Mouse (Mus musculus): Measurements from ENCODE around the gene Map7. TPM values are rescaled to one million over a fixed set of nuclear protein-coding genes. Genes with fewer than 3 reads are reported as not detected.

Gene Map7
- polyA plus RNA-seq, 1 experiment from 2014 or later: 44.7 TPM

- Histone ChIP-seq H3K4me2 (ENCODE audit: low read depth, low read length) (no peak overlapping the region), H3K27me3 (replicated peaks; ENCODE audit: control insufficient read depth, insufficient read depth, low read length) (no peaks in the 10 kb centered on the region), H3K27ac (ENCODE audit: low read length) (peak overlapping the region; percentile 50; the same call in 1 of the 2 replicates), H3K9ac (ENCODE audit: low read depth, low read length) (no peak overlapping the region), H3K9me3 (ENCODE audit: control insufficient read depth, low read length) (no peaks in the 10 kb centered on the region), H3K4me3 (ENCODE audit: low read length) (no peak overlapping the region), H3K4me1 (ENCODE audit: control insufficient read depth, insufficient read depth, low read length) (peaks cover 17% of the 10 kb centered on the region), H3K36me3 (ENCODE audit: control insufficient read depth, insufficient read depth, low read length) (no peaks in the 10 kb centered on the region)
- no peak for ATAC-seq
- 72% methylated on average over 7 of the region's 7 CpGs for WGBS
Measured at GRCm38 (mm10) chr10:20176054-20176453, 27.8 kb downstream of the Map7 start.

GRCm38 (mm10) chr10:20178807-20179605 is 30.7 kb downstream of the Map7 start:
- WGBS: 31% methylated on average over 12 of the region's 12 CpGs
- peak; percentile 89 for ATAC-seq

GRCm38 (mm10) chr10:20181198-20181597 is 32.9 kb downstream of the Map7 start:
- Histone ChIP-seq H3K36me3 (ENCODE audit: control insufficient read depth, insufficient read depth, low read length) (no peaks in the 10 kb centered on the region), H3K4me1 (ENCODE audit: control insufficient read depth, insufficient read depth, low read length) (peaks cover 22% of the 10 kb centered on the region), H3K9ac (ENCODE audit: low read depth, low read length) (no peak overlapping the region), H3K9me3 (ENCODE audit: control insufficient read depth, low read length) (no peaks in the 10 kb centered on the region), H3K4me3 (ENCODE audit: low read length) (no peak overlapping the region), H3K27ac (ENCODE audit: low read length) (no peak overlapping the region), H3K4me2 (ENCODE audit: low read depth, low read length) (no peak overlapping the region), H3K27me3 (replicated peaks; ENCODE audit: control insufficient read depth, insufficient read depth, low read length) (no peaks in the 10 kb centered on the region)
- WGBS: 25% methylated on average over 10 of the region's 10 CpGs
- peak; percentile 24; the same call in 1 of the 2 replicates for ATAC-seq

More at GRCm38 (mm10) chr10:20178807-20179605, 30.7 kb downstream of the Map7 start:
- Histone ChIP-seq H3K4me2 (ENCODE audit: low read depth, low read length) (no peak overlapping the region; the same call in 1 of the 2 replicates), H3K4me3 (ENCODE audit: low read length) (no peak overlapping the region), H3K4me1 (ENCODE audit: control insufficient read depth, insufficient read depth, low read length) (peaks cover 24% of the 10 kb centered on the region), H3K27ac (ENCODE audit: low read length) (peak overlapping the region; percentile 81), H3K27me3 (replicated peaks; ENCODE audit: control insufficient read depth, insufficient read depth, low read length) (no peaks in the 10 kb centered on the region), H3K9me3 (ENCODE audit: control insufficient read depth, low read length) (no peaks in the 10 kb centered on the region), H3K36me3 (ENCODE audit: control insufficient read depth, insufficient read depth, low read length) (no peaks in the 10 kb centered on the region), H3K9ac (ENCODE audit: low read depth, low read length) (no peak overlapping the region)

- Histone ChIP-seq H3K9me3 (ENCODE audit: control insufficient read depth, low read length) (no peaks in the 10 kb centered on the region), H3K27ac (ENCODE audit: low read length) (no peak overlapping the region), H3K4me1 (ENCODE audit: control insufficient read depth, insufficient read depth, low read length) (peaks cover 26% of the 10 kb centered on the region), H3K4me2 (ENCODE audit: low read depth, low read length) (no peak overlapping the region), H3K4me3 (ENCODE audit: low read length) (no peak overlapping the region), H3K9ac (ENCODE audit: low read depth, low read length) (peak overlapping the region; percentile 30; the same call in 1 of the 2 replicates), H3K27me3 (replicated peaks; ENCODE audit: control insufficient read depth, insufficient read depth, low read length) (no peaks in the 10 kb centered on the region), H3K36me3 (ENCODE audit: control insufficient read depth, insufficient read depth, low read length) (no peaks in the 10 kb centered on the region)
- WGBS: 60% methylated on average over 11 of the region's 11 CpGs
- no peak for ATAC-seq
Measured at GRCm38 (mm10) chr10:20181680-20182399, 33.6 kb downstream of the Map7 start.

GRCm38 (mm10) chr10:20184326-20184725 is 36.1 kb downstream of the Map7 start:
- no peaks in the 10 kb centered on the region for H3K9me3 ChIP-seq (ENCODE audit: control insufficient read depth, low read length)
- WGBS: 75% methylated on average over 4 of the region's 4 CpGs
- H3K4me1 ChIP-seq (ENCODE audit: control insufficient read depth, insufficient read depth, low read length): peaks cover 21% of the 10 kb centered on the region
- H3K27ac ChIP-seq (ENCODE audit: low read length): no peak overlapping the region
- no peaks in the 10 kb centered on the region for H3K27me3 ChIP-seq (replicated peaks; ENCODE audit: control insufficient read depth, insufficient read depth, low read length)
- no peak overlapping the region for H3K4me2 ChIP-seq (ENCODE audit: low read depth, low read length)
- ATAC-seq: no peak
- no peak overlapping the region for H3K4me3 ChIP-seq (ENCODE audit: low read length)
- H3K9ac ChIP-seq (ENCODE audit: low read depth, low read length): no peak overlapping the region
- no peaks in the 10 kb centered on the region for H3K36me3 ChIP-seq (ENCODE audit: control insufficient read depth, insufficient read depth, low read length)

- 85% methylated on average over 4 of the region's 4 CpGs for WGBS
- Histone ChIP-seq H3K4me1 (ENCODE audit: control insufficient read depth, insufficient read depth, low read length) (peaks cover 18% of the 10 kb centered on the region), H3K4me3 (ENCODE audit: low read length) (no peak overlapping the region), H3K36me3 (ENCODE audit: control insufficient read depth, insufficient read depth, low read length) (no peaks in the 10 kb centered on the region), H3K27me3 (replicated peaks; ENCODE audit: control insufficient read depth, insufficient read depth, low read length) (no peaks in the 10 kb centered on the region), H3K4me2 (ENCODE audit: low read depth, low read length) (no peak overlapping the region), H3K9ac (ENCODE audit: low read depth, low read length) (no peak overlapping the region), H3K27ac (ENCODE audit: low read length) (no peak overlapping the region), H3K9me3 (ENCODE audit: control insufficient read depth, low read length) (no peaks in the 10 kb centered on the region)
- no peak for ATAC-seq
Measured at GRCm38 (mm10) chr10:20185264-20185663, 37.0 kb downstream of the Map7 start.

- no peak overlapping the region for H3K4me2 ChIP-seq (ENCODE audit: low read depth, low read length)
- 98% methylated on average over 2 of the region's 2 CpGs for WGBS
- H3K4me3 ChIP-seq (ENCODE audit: low read length): no peak overlapping the region
- H3K27me3 ChIP-seq (replicated peaks; ENCODE audit: control insufficient read depth, insufficient read depth, low read length): no peaks in the 10 kb centered on the region
- H3K9me3 ChIP-seq (ENCODE audit: control insufficient read depth, low read length): no peaks in the 10 kb centered on the region
- peaks cover 18% of the 10 kb centered on the region for H3K4me1 ChIP-seq (ENCODE audit: control insufficient read depth, insufficient read depth, low read length)
- 0 out of 2 replicates have a peak overlapping the region, but pooled peaks have one; percentile 92 for H3K27ac ChIP-seq (ENCODE audit: low read length)
- ATAC-seq: no peak
- H3K36me3 ChIP-seq (ENCODE audit: control insufficient read depth, insufficient read depth, low read length): no peaks in the 10 kb centered on the region
- H3K9ac ChIP-seq (ENCODE audit: low read depth, low read length): no peak overlapping the region
Measured at GRCm38 (mm10) chr10:20185806-20186205, 37.5 kb downstream of the Map7 start.

- Histone ChIP-seq H3K4me3 (ENCODE audit: low read length) (no peak overlapping the region), H3K9ac (ENCODE audit: low read depth, low read length) (0 out of 2 replicates have a peak overlapping the region, but pooled peaks have one; percentile 14), H3K27ac (ENCODE audit: low read length) (peak overlapping the region; percentile 92), H3K27me3 (replicated peaks; ENCODE audit: control insufficient read depth, insufficient read depth, low read length) (no peaks in the 10 kb centered on the region), H3K36me3 (ENCODE audit: control insufficient read depth, insufficient read depth, low read length) (no peaks in the 10 kb centered on the region), H3K9me3 (ENCODE audit: control insufficient read depth, low read length) (no peaks in the 10 kb centered on the region), H3K4me1 (ENCODE audit: control insufficient read depth, insufficient read depth, low read length) (peaks cover 9% of the 10 kb centered on the region), H3K4me2 (ENCODE audit: low read depth, low read length) (no peak overlapping the region)
- 63% methylated on average over 5 of the region's 5 CpGs for WGBS
- peak; percentile 95 for ATAC-seq
Measured at GRCm38 (mm10) chr10:20186800-20187273, 38.6 kb downstream of the Map7 start.

GRCm38 (mm10) chr10:20190139-20190747 is 42.0 kb downstream of the Map7 start:
- H3K4me3 ChIP-seq (ENCODE audit: low read length): no peak overlapping the region
- no peak overlapping the region for H3K27ac ChIP-seq (ENCODE audit: low read length)
- no peaks in the 10 kb centered on the region for H3K27me3 ChIP-seq (replicated peaks; ENCODE audit: control insufficient read depth, insufficient read depth, low read length)
- 83% methylated on average over 6 of the region's 6 CpGs for WGBS
- H3K9ac ChIP-seq (ENCODE audit: low read depth, low read length): no peak overlapping the region
- H3K9me3 ChIP-seq (ENCODE audit: control insufficient read depth, low read length): no peaks in the 10 kb centered on the region
- H3K4me2 ChIP-seq (ENCODE audit: low read depth, low read length): no peak overlapping the region
- no peak for ATAC-seq
- no peaks in the 10 kb centered on the region for H3K36me3 ChIP-seq (ENCODE audit: control insufficient read depth, insufficient read depth, low read length)
- H3K4me1 ChIP-seq (ENCODE audit: control insufficient read depth, insufficient read depth, low read length): peaks cover 8% of the 10 kb centered on the region; the same call in 1 of the 2 replicates

All from intestine, embryonic 16.5 days (tissue).